Mouse (Mus musculus) heart, adult 2 months (tissue): Measurements from ENCODE around the gene Hoga1.

Experiments used
- CTCF ChIP-seq: fragments of 200-600 bp; IDR thresholded peaks from 2 replicates; pipeline ENCODE4 v1.8.1; 2022; ENCODE audit warnings: antibody characterized with exemption, mild to moderate bottlenecking, moderate library complexity
- EP300 ChIP-seq: fragments of 200-500 bp; IDR thresholded peaks from 2 replicates; pipeline ENCODE4 v1.6.1; 2011; ENCODE audit warnings: low read depth, low read length, control low read depth; ENCODE audit not compliant: insufficient read depth
- POLR2A ChIP-seq: fragments of 200-500 bp; IDR thresholded peaks from 2 replicates; pipeline ENCODE4 v1.6.1; 2011; ENCODE audit warnings: mild to moderate bottlenecking, low read depth, low read length, control low read depth; ENCODE audit not compliant: insufficient read depth

DNA sequence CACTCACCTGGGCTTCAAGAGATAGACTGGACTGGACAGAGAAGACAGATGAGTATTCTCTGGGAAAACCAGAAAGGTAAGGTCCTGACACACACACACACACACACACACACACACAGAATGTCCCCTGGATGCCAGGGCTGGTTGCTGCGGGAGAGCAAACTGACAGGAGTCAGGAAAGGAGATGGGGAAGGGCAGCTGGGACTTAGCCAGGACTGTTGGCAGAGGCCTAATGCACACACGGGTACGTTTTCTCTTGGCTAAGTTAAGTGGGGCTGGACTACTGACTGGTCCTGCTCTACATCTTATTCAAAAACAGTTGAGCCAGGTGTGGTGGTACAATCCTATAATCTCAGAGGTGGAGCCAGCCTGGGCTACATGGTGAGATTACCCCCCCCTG is 9.1 kb upstream of the Hoga1 start:
- TF ChIP-seq CTCF (no peak), EP300 (no peak), POLR2A (no peak)
